Mouse (Mus musculus) heart, embryonic 15.5 days (tissue): ENCODE data around the gene Gm11564. TPM values are rescaled to one million over a fixed set of nuclear protein-coding genes. Genes with fewer than 3 reads are reported as not detected.
"Not testable (repeated sequence)": the region's sequence is repeated elsewhere in the genome, so short reads cannot be mapped to it uniquely, and the experiment has no call there.

ENCODE experiments used
- ATAC-seq: fragments of 200-750 bp; cut with Nextera tagmentation; replicated peaks from 2 replicates; pipeline ENCODE4 v1.8.0; 2017; ENCODE audit warnings: low read depth, moderate TSS enrichment; ENCODE audit not compliant: insufficient number of reproducible peaks, insufficient read depth, low FRiP score
- H3K27ac ChIP-seq: fragments of 300-500 bp; sonication (generic); 2 replicates; pipeline ENCODE4 v1.5.1; 2015; ENCODE audit warnings: mild to moderate bottlenecking, inconsistent platforms
- H3K27me3 ChIP-seq: fragments of 300-500 bp; sonication (generic); 2 replicates; pipeline ENCODE4 v1.6.1; 2015; ENCODE audit warnings: inconsistent platforms
- H3K36me3 ChIP-seq: fragments of 300-500 bp; sonication (generic); 2 replicates; pipeline ENCODE4 v1.6.1; 2015; ENCODE audit warnings: mild to moderate bottlenecking, inconsistent platforms
- H3K4me1 ChIP-seq: fragments of 300-500 bp; sonication (generic); replicated peaks from 2 replicates; pipeline ENCODE4 v1.6.1; 2015; ENCODE audit warnings: inconsistent platforms
- H3K4me2 ChIP-seq: fragments of 300-500 bp; sonication (generic); 2 replicates; pipeline ENCODE4 v1.6.1; 2015; ENCODE audit warnings: inconsistent platforms, mild to moderate bottlenecking, moderate library complexity
- H3K4me3 ChIP-seq: fragments of 300-500 bp; sonication (generic); 2 replicates; pipeline ENCODE4 v1.5.1; 2015; ENCODE audit warnings: mild to moderate bottlenecking, inconsistent platforms
- H3K9ac ChIP-seq: fragments of 300-500 bp; sonication (generic); 2 replicates; pipeline ENCODE4 v1.6.1; 2015; ENCODE audit warnings: mild to moderate bottlenecking, inconsistent platforms
- H3K9me3 ChIP-seq: fragments of 300-500 bp; sonication (generic); replicated peaks from 2 replicates; pipeline ENCODE4 v1.6.1; 2016; ENCODE audit warnings: inconsistent platforms
- WGBS: fragments of 180-500 bp; shearing (Covaris S2); methylation state at CpG from one replicate; pipeline ENCODE4 v1.1.7; 2015; ENCODE audit warnings: mixed read lengths; 5-methylcytosine and 5-hydroxymethylcytosine counted together
- polyA plus RNA-seq: library from polyadenylated mRNA; unstranded; fragments of >200 nt; fragmentation: Nextera tagmentation; extraction: Ambion mirVana; gene quantifications from 2 replicates; pipeline ENCODE4 v1.2.1, GENCODE M21; 2015

Gm11564 gene
- polyA plus RNA-seq, 1 experiment from 2014 or later, result not detected

GRCm38 (mm10) chr11:99793367-99793766 is 22.1 kb downstream of the Gm11564 start, which contains the start of gene Gm11596:
TSS of gene Gm11596 (minus strand) at chr11:99793467.
- Histone ChIP-seq H3K9ac (no peak within 1 kb of the TSS), H3K9me3 (no peaks in the 10 kb centered on the region), H3K27me3 (no peaks in the 10 kb centered on the region), H3K27ac (no peak within 1 kb of the TSS), H3K4me1 (no peaks in the 10 kb centered on the region), H3K4me3 (no peak within 1 kb of the TSS), H3K4me2 (no peak within 1 kb of the TSS), H3K36me3 (no peaks in the 10 kb centered on the region)
- no peak for ATAC-seq
- 71% methylated on average over 2 of the region's 2 CpGs for WGBS

- ATAC-seq, H3K36me3 ChIP-seq, H3K9ac ChIP-seq, H3K4me2 ChIP-seq, H3K9me3 ChIP-seq, H3K27me3 ChIP-seq, H3K27ac ChIP-seq, H3K4me3 ChIP-seq, H3K4me1 ChIP-seq: not testable (repeated sequence)
Measured at GRCm38 (mm10) chr11:99784900-99785299, 30.6 kb downstream of the Gm11564 start, which contains the start of gene Krtap4-9. TSS of gene Krtap4-9 (plus strand) at chr11:99785200.

- Histone ChIP-seq H3K9me3 (no peaks in the 10 kb centered on the region), H3K27ac (no peak within 1 kb of the TSS), H3K4me1 (no peaks in the 10 kb centered on the region), H3K27me3 (no peaks in the 10 kb centered on the region), H3K36me3 (no peaks in the 10 kb centered on the region), H3K4me3 (no peak within 1 kb of the TSS), H3K9ac (no peak within 1 kb of the TSS), H3K4me2 (no peak within 1 kb of the TSS)
- WGBS, result 89% methylated on average over 2 of the region's 2 CpGs
- ATAC-seq, result no peak
Measured at GRCm38 (mm10) chr11:99780604-99781003, 34.9 kb downstream of the Gm11564 start, which contains the start of gene Krtap4-8. TSS of gene Krtap4-8 (minus strand) at chr11:99780704.

- Histone ChIP-seq H3K4me1 (no peaks in the 10 kb centered on the region), H3K4me2 (no peak overlapping the region), H3K27ac (no peak overlapping the region), H3K9ac (no peak overlapping the region), H3K36me3 (no peaks in the 10 kb centered on the region), H3K4me3 (no peak overlapping the region), H3K9me3 (no peaks in the 10 kb centered on the region), H3K27me3 (no peaks in the 10 kb centered on the region)
- ATAC-seq, result no peak
- WGBS, result 68% methylated on average over 7 of the region's 7 CpGs
Measured at GRCm38 (mm10) chr11:99778401-99778800, 37.1 kb downstream of the Gm11564 start.

- not testable (repeated sequence) for H3K4me2 ChIP-seq, ATAC-seq, H3K36me3 ChIP-seq, H3K4me1 ChIP-seq, H3K27ac ChIP-seq, H3K27me3 ChIP-seq, H3K9ac ChIP-seq, H3K4me3 ChIP-seq, H3K9me3 ChIP-seq
Measured at GRCm38 (mm10) chr11:99772813-99773212, 42.7 kb downstream of the Gm11564 start, which contains the start of gene Gm11595. TSS of gene Gm11595 (minus strand) at chr11:99772913.

GRCm38 (mm10) chr11:99768410-99768809 is 47.1 kb downstream of the Gm11564 start:
- Histone ChIP-seq H3K9me3 (no peaks in the 10 kb centered on the region), H3K36me3 (no peaks in the 10 kb centered on the region), H3K4me1 (no peaks in the 10 kb centered on the region), H3K9ac (no peak overlapping the region), H3K27ac (no peak overlapping the region), H3K4me3 (no peak overlapping the region), H3K27me3 (no peaks in the 10 kb centered on the region), H3K4me2 (no peak overlapping the region)
- ATAC-seq, result no peak
- WGBS, result 64% methylated on average over 2 of the region's 2 CpGs

Other genes with a start within 250 kb of the Gm11564 start
- not detected in 2 replicates for gene Krtap3-1, start 249.0 kb downstream of the Gm11564 start, polyA plus RNA-seq
- not detected in 2 replicates for gene Krtap1-5, start 234.7 kb downstream of the Gm11564 start, polyA plus RNA-seq
- gene Krtap1-4, start 232.0 kb downstream of the Gm11564 start, polyA plus RNA-seq, result not detected in 2 replicates
- not detected in 2 replicates for gene Krtap1-3, start 224.3 kb downstream of the Gm11564 start, polyA plus RNA-seq
- gene Krtap9-3, start 217.6 kb downstream of the Gm11564 start, polyA plus RNA-seq, result not detected in 2 replicates
- not detected in 2 replicates for gene Gm11938, start 212.4 kb downstream of the Gm11564 start, polyA plus RNA-seq
- gene Gm11937, start 205.5 kb downstream of the Gm11564 start, polyA plus RNA-seq, result not detected in 2 replicates
- gene Krtap2-4, start 200.8 kb downstream of the Gm11564 start, polyA plus RNA-seq, result not detected in 2 replicates
- gene Gm11562, start 195.2 kb downstream of the Gm11564 start, polyA plus RNA-seq, result not detected in 2 replicates
- gene Krtap4-1, start 187.4 kb downstream of the Gm11564 start, polyA plus RNA-seq, result not detected in 2 replicates
- not detected in 2 replicates for gene Krtap4-2, start 180.6 kb downstream of the Gm11564 start, polyA plus RNA-seq
- gene Krtap4-7, start 171.6 kb downstream of the Gm11564 start, polyA plus RNA-seq, result not detected in 2 replicates
- not detected in 2 replicates for gene Gm11555, start 165.4 kb downstream of the Gm11564 start, polyA plus RNA-seq
- not detected in 2 replicates for gene Gm11563, start 156.7 kb downstream of the Gm11564 start, polyA plus RNA-seq
- gene Krtap4-6, start 149.7 kb downstream of the Gm11564 start, polyA plus RNA-seq, result not detected in 2 replicates
- not detected in 2 replicates for gene Gm14190, start 124.9 kb downstream of the Gm11564 start, polyA plus RNA-seq
- not detected in 2 replicates for gene Gm14180, start 81.4 kb downstream of the Gm11564 start, polyA plus RNA-seq
- gene Gm11595, start 42.8 kb downstream of the Gm11564 start, polyA plus RNA-seq, result not detected in 2 replicates
- gene Krtap4-8, start 35.0 kb downstream of the Gm11564 start, polyA plus RNA-seq, result not detected in 2 replicates
- not detected in 2 replicates for gene Krtap4-9, start 30.5 kb downstream of the Gm11564 start, polyA plus RNA-seq
- not detected in 2 replicates for gene Gm11596, start 22.2 kb downstream of the Gm11564 start, polyA plus RNA-seq
- not detected in 2 replicates for gene Gm11569, start 16.7 kb downstream of the Gm11564 start, polyA plus RNA-seq
- not detected in 2 replicates for gene Gm11554, start 11.2 kb downstream of the Gm11564 start, polyA plus RNA-seq
- gene Krtap4-13, start 5.8 kb downstream of the Gm11564 start, polyA plus RNA-seq, result not detected in 2 replicates
- gene 2300003K06Rik, start 22.4 kb upstream of the Gm11564 start, polyA plus RNA-seq, result not detected in 2 replicates
- gene Krtap4-16, start 35.9 kb upstream of the Gm11564 start, polyA plus RNA-seq, result not detected in 2 replicates
- gene Gm11568, start 42.3 kb upstream of the Gm11564 start, polyA plus RNA-seq, result not detected in 2 replicates
- not detected in 2 replicates for gene Gm11559, start 48.8 kb upstream of the Gm11564 start, polyA plus RNA-seq
- gene Krtap9-1, start 57.7 kb upstream of the Gm11564 start, polyA plus RNA-seq, result not detected in 2 replicates
- gene Gm11567, start 63.5 kb upstream of the Gm11564 start, polyA plus RNA-seq, result not detected in 2 replicates
- not detected in 2 replicates for gene Krtap31-1, start 92.3 kb upstream of the Gm11564 start, polyA plus RNA-seq
- gene Gm11565, start 99.1 kb upstream of the Gm11564 start, polyA plus RNA-seq, result not detected in 2 replicates
- not detected in 2 replicates for gene Krtap31-2, start 120.6 kb upstream of the Gm11564 start, polyA plus RNA-seq
- not detected in 2 replicates for gene Krtap9-5, start 132.8 kb upstream of the Gm11564 start, polyA plus RNA-seq
- gene Krtap29-1, start 163.4 kb upstream of the Gm11564 start, polyA plus RNA-seq, result not detected in 2 replicates
- gene Krtap16-1, start 170.9 kb upstream of the Gm11564 start, polyA plus RNA-seq, result not detected in 2 replicates
- gene Krtap17-1, start 178.3 kb upstream of the Gm11564 start, polyA plus RNA-seq, result 0.76 TPM in 1 of 2 replicates, not detected in the other
- gene Krt33a, start 200.5 kb upstream of the Gm11564 start, polyA plus RNA-seq, result not detected in 2 replicates
- 0.09 TPM in 1 of 2 replicates, not detected in the other for gene Krt33b, start 214.2 kb upstream of the Gm11564 start, polyA plus RNA-seq
- gene Krt34, start 225.9 kb upstream of the Gm11564 start, polyA plus RNA-seq, result not detected in 2 replicates
- gene Krt31, start 234.9 kb upstream of the Gm11564 start, polyA plus RNA-seq, result not detected in 2 replicates